Mouse (Mus musculus) common myeloid progenitor, adult 5-6 weeks (primary cell): ENCODE measurements around the gene Tnni1. TPM values are rescaled to one million over a fixed set of nuclear protein-coding genes. Genes with fewer than 3 reads are reported as not detected.

Experiments used
- total RNA-seq: library from RNA; stranded (forward); fragments of 200-1000, 187-1606 nt; gene quantifications from 2 replicates; pipeline ENCODE4 v1.2.3, GENCODE M21; 2017

The Tnni1 gene
- total RNA-seq, 1 experiment from 2014 or later, result not detected

Other genes starting within 250 kb of the Tnni1 start
- 6.2 and 7.7 TPM in 2 replicates for gene Nav1, start 172.1 kb upstream of the Tnni1 start, total RNA-seq
- gene Csrp1, start 59.4 kb upstream of the Tnni1 start, total RNA-seq, result 161 and 170 TPM in 2 replicates
- 1.6 and 2.2 TPM in 2 replicates for gene Phlda3, start 13.3 kb upstream of the Tnni1 start, total RNA-seq
- not detected in 2 replicates for gene Lad1, start 39.2 kb downstream of the Tnni1 start, total RNA-seq
- gene Tnnt2, start 56.9 kb downstream of the Tnni1 start, total RNA-seq, result not detected in 2 replicates
- gene Pkp1, start 139.8 kb downstream of the Tnni1 start, total RNA-seq, result not detected in 2 replicates
- gene Igfn1, start 226.9 kb downstream of the Tnni1 start, total RNA-seq, result not detected in 2 replicates
- 20.9 and 22.0 TPM in 2 replicates for gene Tmem9, start 228.7 kb downstream of the Tnni1 start, total RNA-seq